Mouse (Mus musculus) right cerebral cortex, adult 2 months (tissue): ENCODE results near the gene Vps37c.

Source experiments
- DNase-seq, 2 experiments: peaks; one replicate each; pipeline ENCODE4 v3.0.0; 2021 to 2022; ENCODE audit warnings: low spot score in 2 of 2

Vps37c gene

DNA sequence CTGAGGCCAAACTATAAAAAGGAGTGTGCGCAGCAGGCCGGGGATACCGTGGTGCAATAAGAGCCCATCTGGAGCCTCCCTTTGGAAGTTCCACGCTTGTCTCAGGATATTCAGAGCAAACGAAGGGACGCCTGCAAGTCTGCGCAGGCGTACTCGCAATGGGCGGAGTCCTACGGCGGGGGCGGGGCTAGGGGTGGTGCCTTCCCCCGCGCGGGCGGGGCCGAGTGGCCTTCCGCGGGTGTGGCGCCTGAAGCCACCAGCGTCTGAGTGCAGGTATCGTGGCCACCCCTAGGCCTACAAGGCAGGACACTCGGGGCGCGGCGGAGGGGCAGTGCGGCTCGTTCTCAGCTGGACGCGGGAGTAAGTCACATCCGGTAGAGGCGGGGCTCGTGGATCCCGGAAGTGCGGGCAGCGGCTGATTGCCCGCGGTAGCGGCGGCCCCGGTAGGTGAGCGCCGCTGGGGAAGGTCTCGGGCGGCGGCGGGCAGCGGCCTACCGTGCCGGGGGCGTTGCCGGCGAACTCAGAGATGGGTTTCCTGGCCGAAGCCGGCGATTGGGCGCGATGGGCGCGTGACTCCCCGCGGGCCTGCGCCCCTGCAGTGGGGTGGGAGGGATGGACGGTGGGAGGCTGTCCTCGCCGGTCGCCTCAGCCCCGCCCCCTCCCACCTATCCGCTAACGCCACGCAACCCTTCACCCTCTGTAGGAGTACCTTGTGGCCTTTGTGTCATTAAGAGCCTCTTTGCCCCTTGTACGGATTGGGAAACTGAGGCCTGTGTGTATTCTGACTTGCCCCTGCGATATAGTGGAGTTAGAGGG is at the start of gene Vps37c:
Vps37c (plus strand) TSS at position 199 of the 816 bp plus-strand sequence.
- peak; percentile 92 to 94 for DNase-seq

DNA sequence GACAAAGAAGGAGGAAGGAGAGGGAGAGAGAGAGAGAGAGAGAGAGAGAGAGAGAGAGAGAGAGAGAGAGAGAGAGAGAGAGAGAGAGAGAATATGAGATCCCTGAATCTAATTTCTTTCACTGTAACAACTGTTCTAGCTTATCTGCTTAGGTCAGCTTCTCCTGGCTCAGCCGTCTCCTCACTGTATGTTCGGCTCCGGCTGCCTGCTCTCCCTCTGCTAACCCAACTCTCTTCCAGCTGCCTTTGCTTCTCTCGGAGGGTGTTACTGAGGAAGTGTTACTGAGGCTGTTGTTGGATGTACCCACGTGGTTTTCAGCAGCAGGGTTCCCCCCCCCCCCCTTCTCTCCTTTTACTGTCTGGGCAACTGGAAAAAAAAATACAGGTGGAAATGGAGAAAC is 48.5 kb upstream of the Vps37c start:
- no peak for DNase-seq

DNA sequence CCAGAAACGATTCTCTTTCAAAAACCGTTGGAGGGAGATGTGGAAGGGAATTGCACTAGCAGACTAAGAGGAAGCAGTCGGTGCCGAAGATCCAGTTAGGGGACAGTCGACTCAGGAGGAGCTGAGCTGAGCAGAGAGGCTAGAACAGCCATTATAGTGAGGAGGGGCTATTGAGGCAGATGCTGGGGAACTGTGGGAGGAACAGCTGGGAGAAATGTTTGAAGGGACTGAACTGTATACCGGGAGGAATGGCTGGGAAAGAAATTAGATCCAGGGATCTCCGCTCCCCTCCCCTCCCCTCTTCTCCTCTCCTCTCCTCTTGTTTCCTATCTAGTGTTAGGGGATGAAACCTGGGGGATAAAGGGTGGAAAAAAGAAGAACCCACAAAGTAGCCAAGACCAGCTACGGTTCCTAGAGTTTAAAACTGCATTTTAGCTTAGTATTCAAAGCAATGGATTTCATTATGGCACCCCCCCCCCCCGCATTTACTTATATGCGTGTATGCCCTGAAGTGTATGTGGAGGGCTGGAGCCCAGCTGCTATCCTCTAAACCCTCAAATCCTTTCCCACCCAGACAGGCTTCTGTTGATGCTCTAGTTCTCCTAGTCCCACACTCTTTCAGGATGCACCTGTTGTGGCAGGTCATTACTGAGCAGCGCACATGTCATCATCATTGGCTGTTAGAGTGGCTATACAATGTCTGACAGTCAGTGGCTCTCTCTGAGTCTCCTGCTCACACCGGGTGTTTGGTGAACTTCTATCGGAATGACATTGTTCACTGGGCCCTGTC is 47.8 kb upstream of the Vps37c start:
- no peak for DNase-seq

DNA sequence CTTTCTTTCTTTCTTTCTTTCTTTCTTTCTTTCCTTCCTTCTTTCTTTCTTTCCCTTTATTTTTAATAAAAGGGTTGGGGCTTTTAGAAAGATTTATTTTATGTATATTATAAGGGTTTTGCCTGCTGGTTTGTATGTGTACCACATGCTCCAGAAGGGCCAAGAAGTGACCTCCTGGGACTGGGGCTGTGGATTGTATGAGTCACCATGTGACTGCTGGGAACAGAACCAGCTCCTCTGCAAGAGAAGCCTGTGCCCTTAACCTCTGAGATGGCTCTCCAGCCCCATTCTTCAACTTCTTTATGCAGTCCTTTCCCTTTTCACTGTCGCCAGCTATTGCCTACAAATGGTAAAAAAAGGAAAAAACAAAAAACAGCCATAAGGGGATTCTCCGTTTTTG is 42.9 kb upstream of the Vps37c start:
- no peak for DNase-seq

DNA sequence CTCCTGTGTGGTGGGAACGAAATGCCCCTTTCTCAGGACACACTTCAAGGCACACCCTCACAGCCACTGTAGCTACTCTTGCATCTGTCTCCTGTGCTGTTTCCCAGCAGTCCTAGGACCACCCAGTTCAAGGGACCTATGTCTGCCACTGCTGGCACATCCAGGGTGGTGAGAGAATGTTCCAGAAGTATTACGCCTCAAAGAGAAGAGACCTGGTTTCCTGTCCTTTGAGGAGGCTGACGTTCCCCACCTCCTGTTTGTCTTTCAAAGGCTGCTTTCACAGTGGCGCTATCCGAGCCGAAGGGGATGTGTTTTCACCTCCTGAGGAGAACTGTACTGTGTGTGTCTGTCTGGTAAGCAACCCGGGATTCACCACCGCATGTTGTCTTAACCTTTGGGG is 40.4 kb upstream of the Vps37c start:
- DNase-seq, result no peak

DNA sequence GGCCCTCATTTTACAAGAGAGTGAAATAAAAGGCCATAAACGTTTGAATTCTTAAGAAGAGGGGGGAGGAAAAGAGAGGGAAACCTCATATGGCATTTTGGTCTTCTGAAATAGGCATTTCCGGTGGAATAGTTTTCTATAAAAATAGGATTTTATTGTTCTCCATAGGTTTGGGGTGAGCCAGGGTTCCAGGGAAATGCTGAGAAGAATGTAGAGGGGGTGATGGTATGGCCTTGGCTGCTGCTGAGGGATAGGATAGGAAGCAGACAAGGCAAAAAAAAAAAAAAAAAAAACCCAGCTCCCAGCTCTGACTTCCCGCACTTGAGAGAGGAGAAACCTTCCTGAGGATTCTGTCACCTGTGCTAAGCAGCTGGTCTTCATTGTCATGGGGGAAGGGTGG is 32.5 kb upstream of the Vps37c start:
- DNase-seq, result no peak

DNA sequence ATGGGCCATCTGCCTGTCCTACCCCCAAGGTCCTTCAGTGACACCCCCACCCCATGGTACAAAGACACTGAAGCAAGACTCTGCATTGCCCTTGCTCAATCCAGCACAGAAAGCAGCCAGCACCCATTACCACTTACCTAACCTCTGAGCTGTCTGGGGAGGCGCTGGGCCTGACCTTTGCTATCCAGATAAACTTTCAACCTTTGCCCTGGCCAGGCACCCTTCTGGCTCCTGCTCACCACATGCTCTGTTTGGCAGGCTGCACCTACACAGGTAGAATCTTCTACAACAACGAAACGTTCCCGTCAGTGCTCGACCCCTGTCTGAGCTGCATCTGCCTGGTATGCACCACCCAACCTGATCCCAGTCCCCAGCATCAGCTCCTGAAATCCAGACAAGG is 30.8 kb upstream of the Vps37c start:
- no peak for DNase-seq

DNA sequence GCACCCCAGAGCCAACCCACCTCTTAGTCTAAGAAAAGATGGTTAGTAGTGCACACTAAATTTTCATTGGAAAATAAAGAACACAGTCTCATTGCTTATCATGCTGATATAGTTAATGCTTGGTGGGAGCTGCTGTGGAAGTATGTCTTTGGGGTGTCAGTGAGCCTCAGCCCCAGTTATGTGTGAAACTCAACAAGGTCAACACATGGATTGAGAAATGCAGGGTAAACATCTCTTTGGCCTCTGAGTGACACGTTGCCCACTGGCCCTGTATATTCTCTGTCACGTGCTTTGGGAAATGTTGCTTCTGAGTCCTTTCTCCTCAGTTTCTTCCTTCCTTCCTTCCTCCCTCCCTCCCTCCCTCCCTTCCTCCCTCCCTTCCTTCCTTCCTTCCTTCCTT is 30.1 kb upstream of the Vps37c start:
- no peak for DNase-seq

DNA sequence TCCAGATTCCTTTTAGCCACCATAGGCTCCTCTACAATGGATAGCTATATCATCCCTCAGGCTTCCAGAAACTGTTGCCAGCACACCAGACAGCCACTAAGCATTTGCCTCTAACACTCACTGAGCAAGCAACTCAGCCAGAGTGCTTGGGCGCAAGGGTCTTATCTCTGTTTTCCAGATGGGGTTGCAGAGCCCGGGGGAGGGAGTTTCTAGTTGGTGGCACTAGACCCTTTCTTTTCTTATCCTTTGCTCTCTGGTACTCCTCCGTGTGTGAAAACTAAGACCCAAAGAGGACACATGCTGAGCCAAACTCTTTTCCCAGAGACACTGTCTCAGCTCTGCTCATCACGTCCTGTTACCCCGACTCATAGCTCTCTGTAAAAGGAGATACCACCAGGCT is 27.2 kb upstream of the Vps37c start:
- DNase-seq, result no peak

DNA sequence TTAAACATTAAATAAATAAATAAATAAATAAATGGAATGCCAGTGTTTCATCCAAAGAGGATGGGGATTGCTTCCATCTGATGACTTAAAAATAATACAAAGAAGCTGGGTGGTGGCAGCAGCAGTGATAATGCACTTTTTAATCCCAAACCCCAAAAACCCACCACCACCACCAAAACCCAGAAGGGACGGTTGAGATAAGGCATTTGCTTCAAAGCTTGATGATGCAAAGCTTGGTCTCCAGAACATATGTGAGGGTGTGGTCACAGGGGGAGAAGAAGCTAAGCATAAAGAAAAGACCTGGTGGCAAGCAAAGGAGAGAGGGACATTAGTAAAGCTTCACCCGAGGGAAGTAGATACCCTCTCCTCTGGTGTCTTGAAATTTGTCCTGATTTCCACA is 26.6 kb upstream of the Vps37c start:
- no peak for DNase-seq

DNA sequence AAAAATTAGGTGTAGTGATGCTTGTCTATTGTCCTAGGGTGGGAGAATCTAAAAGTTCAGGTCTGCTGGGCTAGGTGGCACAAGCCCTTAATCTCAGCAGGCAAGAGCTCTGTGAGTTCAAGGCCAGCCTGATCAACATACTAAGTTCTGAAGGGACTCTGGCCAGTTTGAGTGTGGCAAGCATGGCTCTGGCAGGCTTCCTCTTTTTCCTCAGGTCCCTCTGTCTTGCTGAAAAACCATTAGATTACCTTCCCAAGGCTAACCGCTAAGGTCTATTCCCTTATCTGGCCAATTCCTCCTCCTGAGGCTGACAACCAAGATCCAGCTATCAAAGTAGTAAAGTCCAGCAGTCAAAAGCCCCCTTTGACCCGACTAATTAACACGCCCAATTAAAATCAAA is 25.9 kb upstream of the Vps37c start:
- no peak for DNase-seq

DNA sequence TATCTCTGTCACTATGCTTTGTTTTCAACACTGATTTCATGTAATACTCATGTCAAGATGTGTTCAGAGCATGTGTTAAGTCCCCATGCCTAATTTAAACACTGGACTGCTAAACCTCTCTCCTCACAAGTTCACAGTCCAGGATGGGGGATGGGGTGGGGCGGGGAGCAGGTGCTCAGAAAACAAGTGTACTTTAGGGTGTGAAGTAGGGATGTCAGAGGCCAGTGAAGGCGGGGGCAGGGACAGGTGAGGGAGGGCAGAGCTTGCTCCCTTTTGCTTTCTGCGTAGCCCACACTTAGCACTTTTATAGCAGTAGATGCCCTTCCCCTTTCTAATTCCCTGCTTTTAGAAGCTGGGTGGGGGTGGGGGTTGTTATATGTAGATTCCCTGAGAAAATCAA is 23.4 kb upstream of the Vps37c start:
- no peak for DNase-seq

DNA sequence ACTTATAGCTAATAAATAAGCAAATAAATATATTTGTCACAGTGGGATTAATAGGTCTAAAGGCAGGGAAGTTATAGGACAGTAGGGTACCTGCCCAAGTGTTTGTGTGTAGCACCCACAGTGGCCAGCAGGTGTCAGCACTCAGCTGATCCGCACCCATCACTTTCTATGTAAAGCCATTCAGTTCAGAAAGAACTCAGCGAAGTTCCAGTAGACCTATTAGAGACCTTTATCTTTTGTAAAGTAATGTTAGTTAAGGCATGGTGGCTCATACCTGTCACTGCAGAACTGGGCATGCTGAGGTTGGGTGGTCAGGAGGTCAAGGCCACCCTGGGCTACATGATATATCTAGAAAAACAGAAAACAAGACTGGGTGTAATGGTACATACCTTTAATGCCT is 23.0 kb upstream of the Vps37c start:
- DNase-seq, result peak; percentile 76 to 80

DNA sequence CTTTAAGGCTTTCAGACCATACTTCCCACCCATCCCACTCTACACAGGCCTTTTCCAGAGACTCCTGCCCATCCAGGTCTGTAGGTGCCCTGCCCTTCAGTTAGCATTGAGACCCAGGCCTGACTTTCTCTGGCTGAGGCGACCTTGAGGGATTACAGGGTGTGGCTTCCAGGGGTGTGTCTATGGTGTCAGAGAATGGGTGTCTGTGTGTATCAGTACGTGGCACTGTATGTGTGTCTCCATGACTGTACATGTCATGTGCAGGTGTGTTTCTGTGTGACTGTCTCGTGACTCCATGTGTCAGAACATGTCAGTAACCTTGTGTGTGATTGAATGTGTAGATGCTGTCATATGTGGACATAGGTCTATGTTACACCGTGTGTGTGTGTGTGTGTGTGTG is 17.2 kb upstream of the Vps37c start:
- DNase-seq, result no peak

DNA sequence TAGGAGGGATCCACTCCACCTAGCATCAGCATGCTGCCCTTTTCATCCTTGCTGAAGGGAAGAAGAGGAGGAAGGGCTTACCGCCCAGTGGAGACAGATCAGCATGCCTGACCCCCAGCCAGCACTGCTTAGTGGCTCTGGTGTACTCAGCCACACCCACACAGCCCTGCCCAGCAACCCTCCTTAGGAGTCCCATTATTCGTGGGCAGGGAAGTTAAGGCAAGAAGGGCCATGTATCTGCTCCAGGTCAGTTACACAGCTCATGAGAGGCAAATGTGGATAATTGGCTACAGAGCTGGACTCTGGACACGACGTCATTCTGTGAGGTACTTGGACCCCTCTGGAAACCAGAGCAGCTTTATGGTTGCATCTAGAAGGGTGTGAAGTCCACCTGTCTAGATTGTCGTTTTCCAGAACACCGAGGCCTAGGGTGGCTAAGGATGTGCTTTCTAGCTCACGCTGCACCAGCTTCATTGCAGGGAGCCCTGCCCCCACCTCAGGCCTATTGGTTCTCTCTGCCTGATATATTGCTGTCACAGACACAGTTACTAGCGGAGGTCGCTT is 16.6 kb upstream of the Vps37c start:
- DNase-seq, result no peak

DNA sequence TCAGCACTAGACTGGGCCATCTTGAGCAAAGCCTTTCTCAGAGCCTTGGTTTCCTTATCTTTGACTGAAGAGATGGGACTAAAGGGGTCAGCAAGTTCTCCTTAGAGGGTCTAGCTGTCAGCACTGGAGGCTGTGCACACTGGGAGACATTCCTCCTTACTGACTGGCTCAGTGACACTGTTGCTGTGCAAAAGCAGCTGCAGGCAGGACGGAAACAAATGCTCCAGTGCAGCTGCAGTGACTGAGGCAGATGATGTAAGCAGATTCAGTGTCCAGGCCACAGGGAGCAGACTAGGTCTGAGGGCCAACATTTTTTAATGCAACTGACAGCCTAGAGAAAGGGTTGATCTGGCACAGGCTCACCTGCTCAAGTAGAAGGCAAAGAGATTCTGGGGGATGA is 15.3 kb upstream of the Vps37c start:
- no peak for DNase-seq

DNA sequence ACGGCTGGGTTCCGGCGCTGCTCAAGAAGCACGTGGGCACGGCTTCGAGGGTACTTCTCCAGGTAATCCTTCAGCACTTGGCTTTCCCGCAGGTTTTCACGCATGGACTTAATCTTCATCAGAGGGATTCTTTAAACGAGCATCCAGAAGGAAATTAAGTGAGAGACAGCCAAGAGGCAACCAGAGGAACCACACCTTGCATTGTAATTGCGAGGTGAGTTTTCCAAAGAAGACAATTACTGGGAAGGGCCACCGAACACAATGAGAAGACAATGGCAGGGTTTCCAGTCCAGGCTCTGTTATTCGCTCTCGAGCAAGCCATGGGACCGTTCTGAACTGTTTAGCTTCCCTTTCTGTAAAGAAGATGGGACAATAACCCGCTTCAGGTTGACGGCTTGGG is 11.9 kb upstream of the Vps37c start:
- DNase-seq, result no peak

DNA sequence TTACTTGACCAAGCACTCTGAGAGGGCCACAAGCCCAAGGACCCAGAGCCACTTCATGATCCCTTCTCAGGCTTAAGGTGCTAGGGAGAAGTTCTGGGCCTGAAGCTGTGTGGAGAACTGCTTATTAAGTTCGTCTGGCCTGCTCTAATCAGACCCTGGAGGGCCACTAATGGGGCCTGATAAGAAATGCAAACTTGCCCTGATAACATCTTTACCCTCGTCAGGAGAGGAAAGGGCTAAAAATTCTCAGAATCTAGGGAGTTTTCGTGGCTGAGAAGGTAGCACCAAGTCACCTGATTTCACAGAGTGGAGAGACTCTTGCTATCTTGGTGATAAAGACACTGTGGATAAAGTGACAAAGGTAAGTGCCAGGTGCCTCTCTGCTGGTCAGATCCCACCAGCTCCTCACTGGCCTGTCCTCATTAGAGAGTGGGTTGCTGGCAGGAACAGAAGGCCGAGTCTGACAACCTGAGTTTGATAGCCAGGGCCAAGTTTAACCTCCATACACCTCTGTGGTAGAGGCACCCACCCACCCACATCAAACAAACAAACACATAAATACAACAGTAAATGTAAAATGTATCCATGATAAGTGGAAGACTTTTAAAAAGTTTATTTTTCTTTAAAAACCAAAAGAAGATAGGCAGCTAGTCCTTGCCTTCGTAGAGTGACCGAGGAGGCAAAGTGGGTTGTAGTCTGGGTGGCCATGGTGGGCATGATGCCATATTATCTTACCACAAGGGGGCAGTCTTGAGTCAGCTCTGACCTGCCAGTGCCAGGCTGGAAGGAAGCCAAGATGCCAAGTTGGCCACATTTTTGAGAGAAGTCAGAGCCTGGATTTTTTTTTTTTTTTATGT is 10.4 kb upstream of the Vps37c start, which contains the start of gene Pga5:
Pga5 (minus strand) TSS at position 157 of the 857 bp plus-strand sequence.
- peak; percentile 83 to 89 for DNase-seq

DNA sequence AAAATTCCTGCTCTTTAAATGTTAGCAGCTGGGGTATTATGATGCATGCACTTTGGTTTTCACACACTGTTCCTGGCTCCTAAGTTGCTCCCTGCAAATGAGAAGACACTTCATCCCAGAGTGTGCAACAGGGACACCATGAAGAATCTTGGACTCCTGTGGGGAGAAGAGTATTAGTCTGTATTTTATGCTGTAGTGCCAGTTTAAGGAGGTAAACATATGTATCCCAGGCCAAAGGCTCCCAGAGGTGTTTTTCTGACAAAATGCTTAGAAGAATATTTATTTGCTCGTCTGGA is 9.8 kb upstream of the Vps37c start:
- no peak for DNase-seq

DNA sequence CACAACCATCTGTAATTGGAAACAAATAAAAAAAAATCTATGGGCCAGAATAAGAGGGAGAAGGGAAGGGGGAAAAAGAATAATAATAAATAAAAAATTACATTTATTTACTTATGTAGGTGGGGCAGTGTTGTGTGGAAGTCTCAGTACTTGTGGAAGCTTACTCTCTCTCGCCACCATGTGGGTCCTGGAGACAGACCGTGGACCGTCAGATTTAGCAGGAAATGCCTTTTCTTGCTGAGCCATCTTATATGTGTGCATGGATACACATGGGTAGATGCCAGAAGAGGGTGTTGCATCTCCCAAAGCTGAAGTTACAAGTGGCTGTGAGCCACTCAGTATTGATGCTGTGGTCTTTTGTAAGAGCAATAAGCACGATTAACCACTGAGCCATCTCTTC is 7.0 kb upstream of the Vps37c start:
- no peak for DNase-seq

DNA sequence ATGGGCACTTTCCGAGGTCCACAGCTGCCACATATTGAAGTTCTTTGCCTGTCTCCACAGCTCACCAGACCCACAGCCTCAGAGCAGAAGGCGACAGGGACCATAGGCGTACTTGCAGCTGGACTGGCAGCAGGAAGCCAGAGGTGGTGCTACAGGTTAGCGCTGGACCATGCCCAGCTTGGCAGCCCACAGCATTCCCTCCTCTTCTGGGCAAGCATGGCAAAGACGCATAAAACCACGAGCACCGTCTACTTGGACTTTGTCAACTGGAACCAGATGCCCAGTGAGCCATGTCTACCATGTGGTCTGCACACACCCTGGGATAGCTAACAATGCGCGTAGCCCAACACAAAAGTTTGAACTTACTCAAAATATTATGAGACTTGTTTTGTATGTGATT is 3.5 kb upstream of the Vps37c start:
- DNase-seq, result no peak

DNA sequence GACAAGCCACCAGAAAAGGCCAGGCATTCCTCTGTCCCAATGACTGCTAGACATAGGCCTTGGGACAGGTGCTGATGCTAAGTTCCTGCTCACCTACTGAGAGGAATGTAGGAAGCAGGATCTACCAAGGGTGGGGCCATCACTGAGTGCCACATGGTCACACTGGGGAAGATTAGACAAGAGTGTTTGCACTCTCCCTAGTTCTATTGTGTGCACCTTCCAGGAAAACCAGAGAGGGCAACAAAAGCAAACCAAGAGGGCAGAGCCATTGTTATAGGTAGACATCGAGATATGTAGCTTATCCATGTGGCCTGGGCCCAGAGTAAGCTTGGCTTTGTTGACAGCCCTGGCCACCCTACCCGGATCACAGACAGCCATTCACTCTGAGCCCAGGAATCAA is 2.8 kb upstream of the Vps37c start:
- DNase-seq, result no peak
